Mouse (Mus musculus): ENCODE measurements at regions not wholly inside any gene's neighbourhood (a gene's known extent, or its start where the extent isn't known, plus 50 kb on each side); places are given as distances from the start of the nearest gene placed in this dataset.

DNA sequence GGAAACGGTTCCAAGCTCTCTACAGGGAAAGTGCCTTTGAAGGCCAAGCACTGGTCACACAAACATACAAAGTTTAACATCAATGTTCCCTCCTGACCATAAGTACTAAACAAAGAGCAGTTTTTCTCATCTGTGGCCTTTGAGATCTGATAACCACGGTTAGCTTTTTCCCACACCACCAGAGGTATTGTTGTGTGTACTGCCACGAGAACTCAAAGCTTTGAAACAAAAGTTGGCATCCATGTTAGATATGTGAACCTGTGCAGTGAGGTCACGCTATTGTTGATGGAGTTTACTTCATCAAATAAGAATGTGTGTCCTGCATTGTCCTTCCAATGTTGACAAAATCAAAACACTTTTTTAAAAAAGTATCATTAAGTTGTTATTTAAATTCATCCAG, 79.9 kb upstream of the Myo10 start:
- Histone ChIP-seq H3K27me3 (replicated peaks) (no peaks in the 10 kb centered on the region), H3K27ac (no peak overlapping the region)
- 76% methylated on average over 4 of the region's 4 CpGs for WGBS

GRCm38 (mm10) chr15:25546185-25546584, 76.1 kb upstream of the Myo10 start:
- WGBS, result 26% methylated on average over 4 of the region's 4 CpGs
- no peak for ATAC-seq
- Histone ChIP-seq H3K4me1 (replicated peaks) (no peaks in the 10 kb centered on the region), H3K9ac (no peak overlapping the region), H3K36me3 (no peaks in the 10 kb centered on the region), H3K4me3 (replicated peaks) (no peak overlapping the region), H3K4me2 (replicated peaks) (no peak overlapping the region), H3K27ac (no peak overlapping the region), H3K9me3 (no peaks in the 10 kb centered on the region), H3K27me3 (replicated peaks) (no peaks in the 10 kb centered on the region)

More for the DNA sequence above, 79.9 kb upstream of the Myo10 start:
- Histone ChIP-seq H3K4me3 (replicated peaks) (no peak overlapping the region), H3K9ac (no peak overlapping the region), H3K4me2 (replicated peaks) (no peak overlapping the region), H3K9me3 (no peaks in the 10 kb centered on the region), H3K4me1 (replicated peaks) (no peaks in the 10 kb centered on the region), H3K36me3 (no peaks in the 10 kb centered on the region)
- no peak for ATAC-seq

DNA sequence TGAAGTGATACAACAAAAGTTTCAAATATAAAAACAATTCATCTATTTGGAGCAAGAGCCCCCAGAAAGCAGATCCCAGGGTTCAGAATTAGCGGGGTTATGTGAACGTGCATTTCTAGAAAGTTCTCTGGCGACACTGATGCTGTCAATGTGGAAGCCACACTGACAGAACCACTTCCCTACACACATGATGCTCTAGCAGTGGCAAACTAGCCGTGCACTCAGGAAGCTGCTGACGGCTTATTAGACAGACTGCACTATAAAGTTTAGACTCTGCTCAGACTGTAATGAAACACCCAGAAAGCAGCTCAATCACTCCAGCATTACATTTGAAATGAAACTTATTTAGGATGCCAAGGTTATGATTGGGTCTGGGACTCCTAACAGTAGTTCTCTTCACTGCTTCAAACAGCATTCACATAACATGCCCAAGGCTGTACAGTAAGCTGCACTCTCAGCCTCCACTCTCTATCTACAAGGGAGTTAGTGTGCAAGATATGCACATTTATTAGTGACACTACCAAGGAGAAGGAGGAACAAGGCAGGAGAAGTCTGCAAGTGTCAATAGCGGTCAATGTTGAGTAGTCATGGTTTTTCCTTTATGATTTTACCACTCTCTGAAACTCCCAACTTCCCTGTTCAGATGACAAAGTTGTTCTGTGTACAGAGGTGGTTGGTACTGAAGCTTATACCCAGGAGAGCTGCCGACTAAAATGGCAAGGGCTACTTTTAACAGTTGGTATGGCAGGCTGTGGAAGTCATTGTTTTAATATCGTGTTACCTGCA, 71.9 kb upstream of the Myo10 start:
- 81% methylated on average over 8 of the region's 8 CpGs for WGBS
- ATAC-seq, result no peak
- no peaks in the 10 kb centered on the region for H3K4me1 ChIP-seq (replicated peaks)

DNA sequence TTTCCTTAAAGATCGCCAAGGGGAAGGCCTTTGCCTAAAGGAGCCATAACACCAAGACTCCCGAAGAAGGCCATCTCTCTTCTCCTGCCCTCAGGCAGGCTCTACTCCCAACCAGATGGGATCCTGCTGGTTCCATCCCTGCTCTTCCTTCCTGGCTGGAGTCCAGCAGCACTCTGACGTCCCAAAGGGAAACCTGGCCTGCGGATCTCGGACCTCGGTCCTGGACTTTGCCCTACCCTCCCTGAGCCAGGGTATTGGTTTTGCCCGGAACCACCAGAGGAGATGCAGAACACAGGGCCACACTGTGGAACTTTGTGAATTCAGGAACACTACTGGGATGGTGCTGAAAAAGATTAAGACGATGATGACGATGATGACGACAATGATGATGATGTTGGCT, 67.4 kb upstream of the Myo10 start:
- Histone ChIP-seq H3K4me2 (replicated peaks) (no peak overlapping the region), H3K27ac (no peak overlapping the region), H3K9me3 (no peaks in the 10 kb centered on the region), H3K9ac (no peak overlapping the region), H3K27me3 (replicated peaks) (no peaks in the 10 kb centered on the region), H3K4me1 (replicated peaks) (no peaks in the 10 kb centered on the region), H3K4me3 (replicated peaks) (no peak overlapping the region), H3K36me3 (no peaks in the 10 kb centered on the region)
- no peak for ATAC-seq
- WGBS, result 86% methylated on average over 10 of the region's 10 CpGs

More for the DNA sequence above, 71.9 kb upstream of the Myo10 start:
- no peak overlapping the region for H3K9ac ChIP-seq
- no peak overlapping the region for H3K4me2 ChIP-seq (replicated peaks)
- H3K4me3 ChIP-seq (replicated peaks), result no peak overlapping the region
- H3K27ac ChIP-seq, result no peak overlapping the region
- H3K9me3 ChIP-seq, result no peaks in the 10 kb centered on the region
- no peaks in the 10 kb centered on the region for H3K36me3 ChIP-seq
- no peaks in the 10 kb centered on the region for H3K27me3 ChIP-seq (replicated peaks)

GRCm38 (mm10) chr15:25555852-25556251, 66.5 kb upstream of the Myo10 start:
- H3K4me3 ChIP-seq (replicated peaks), result no peak overlapping the region
- no peaks in the 10 kb centered on the region for H3K36me3 ChIP-seq
- H3K4me2 ChIP-seq (replicated peaks), result no peak overlapping the region
- no peak overlapping the region for H3K27ac ChIP-seq
- H3K9ac ChIP-seq, result no peak overlapping the region
- no peaks in the 10 kb centered on the region for H3K4me1 ChIP-seq (replicated peaks)
- WGBS, result 49% methylated on average over 2 of the region's 2 CpGs
- no peak for ATAC-seq
- H3K9me3 ChIP-seq, result no peaks in the 10 kb centered on the region
- no peaks in the 10 kb centered on the region for H3K27me3 ChIP-seq (replicated peaks)

DNA sequence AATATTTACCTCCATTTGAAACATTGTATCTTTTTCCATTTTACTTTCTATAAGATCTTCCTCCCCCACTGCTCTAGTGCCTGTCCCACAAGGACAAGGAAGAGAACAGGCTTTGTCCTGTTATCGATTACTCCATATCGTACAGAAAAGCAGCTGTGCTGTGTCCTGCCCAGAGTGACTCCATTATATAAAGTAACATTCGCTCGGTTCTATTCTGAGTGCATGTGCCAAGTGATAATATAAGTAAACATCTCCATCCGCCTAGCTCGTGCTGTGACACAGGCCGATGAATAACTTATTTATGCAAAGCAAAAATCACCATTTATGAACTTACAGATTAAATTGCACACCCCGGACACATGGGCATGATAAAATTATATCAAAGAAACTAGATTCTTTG, 64.8 kb upstream of the Myo10 start:
- no peak overlapping the region for H3K27ac ChIP-seq
- H3K4me1 ChIP-seq (replicated peaks), result no peaks in the 10 kb centered on the region
- no peaks in the 10 kb centered on the region for H3K27me3 ChIP-seq (replicated peaks)
- no peak overlapping the region for H3K9ac ChIP-seq
- H3K9me3 ChIP-seq, result no peaks in the 10 kb centered on the region
- H3K4me2 ChIP-seq (replicated peaks), result no peak overlapping the region
- WGBS, result 50% methylated on average over 8 of the region's 8 CpGs
- H3K36me3 ChIP-seq, result no peaks in the 10 kb centered on the region
- no peak for ATAC-seq
- no peak overlapping the region for H3K4me3 ChIP-seq (replicated peaks)

DNA sequence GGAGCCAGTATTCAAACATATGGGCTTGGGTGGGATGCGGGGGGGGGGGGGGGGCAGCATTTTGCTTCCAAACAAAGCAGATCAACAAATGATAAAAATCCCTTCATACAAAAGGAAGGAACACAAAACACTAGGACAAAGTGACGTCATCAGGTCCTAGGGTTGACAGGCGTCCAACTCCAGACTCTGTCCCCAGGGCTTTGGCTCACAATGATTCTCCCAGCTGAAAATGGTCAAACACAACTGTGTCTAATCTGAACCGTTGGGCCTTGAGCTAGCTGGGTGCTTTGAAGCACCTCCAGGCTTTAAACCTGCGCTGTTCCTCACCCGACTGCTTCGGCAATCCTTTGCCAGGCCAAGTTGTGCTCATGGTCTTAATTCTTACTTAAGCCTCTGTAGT, 64.1 kb upstream of the Myo10 start:
- Histone ChIP-seq H3K4me2 (replicated peaks) (no peak overlapping the region), H3K36me3 (no peaks in the 10 kb centered on the region), H3K9me3 (no peaks in the 10 kb centered on the region), H3K4me3 (replicated peaks) (no peak overlapping the region), H3K27me3 (replicated peaks) (no peaks in the 10 kb centered on the region), H3K27ac (no peak overlapping the region), H3K4me1 (replicated peaks) (no peaks in the 10 kb centered on the region), H3K9ac (no peak overlapping the region)
- 82% methylated on average over 7 of the region's 7 CpGs for WGBS
- ATAC-seq, result no peak

DNA sequence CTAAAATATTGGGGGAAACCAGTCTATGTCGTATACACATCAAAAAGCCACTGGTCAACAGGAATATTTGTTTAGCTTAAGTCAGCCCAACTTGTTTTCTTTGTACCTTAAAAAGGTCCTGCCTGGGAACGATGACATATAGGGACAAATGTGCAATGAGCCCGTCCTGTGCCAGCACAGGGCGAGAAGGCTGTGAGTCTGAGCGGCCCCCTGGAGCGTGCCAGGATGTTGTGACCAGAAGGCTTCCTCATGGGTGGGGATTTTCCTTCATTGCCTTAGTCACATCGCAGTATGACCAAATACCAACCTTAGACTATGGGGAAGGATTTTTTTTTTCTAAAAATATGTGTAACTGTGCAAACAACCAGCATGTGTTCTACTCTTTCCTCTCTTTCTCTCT, 58.7 kb upstream of the Myo10 start:
- 80% methylated on average over 7 of the region's 7 CpGs for WGBS
- no peaks in the 10 kb centered on the region for H3K36me3 ChIP-seq
- no peak overlapping the region for H3K27ac ChIP-seq
- no peaks in the 10 kb centered on the region for H3K27me3 ChIP-seq (replicated peaks)
- H3K9me3 ChIP-seq, result no peaks in the 10 kb centered on the region
- no peak overlapping the region for H3K9ac ChIP-seq
- H3K4me2 ChIP-seq (replicated peaks), result no peak overlapping the region
- no peak for ATAC-seq
- H3K4me3 ChIP-seq (replicated peaks), result no peak overlapping the region
- no peaks in the 10 kb centered on the region for H3K4me1 ChIP-seq (replicated peaks)

GRCm38 (mm10) chr15:25572495-25572894, 49.8 kb upstream of the Myo10 start:
- Histone ChIP-seq H3K9ac (no peak overlapping the region), H3K4me2 (replicated peaks) (no peak overlapping the region), H3K36me3 (no peaks in the 10 kb centered on the region), H3K4me3 (replicated peaks) (no peak overlapping the region), H3K9me3 (no peaks in the 10 kb centered on the region), H3K27ac (no peak overlapping the region), H3K27me3 (replicated peaks) (no peaks in the 10 kb centered on the region), H3K4me1 (replicated peaks) (peaks cover 3% of the 10 kb centered on the region; the same call in 1 of the 2 replicates)
- 49% methylated on average over 6 of the region's 6 CpGs for WGBS
- ATAC-seq, result no peak

Data from intestine, embryonic 15.5 days (tissue).